Mouse (Mus musculus) forebrain, embryonic 11.5 days (tissue): ENCODE measurements around the gene Ola1. TPM values are rescaled to one million over a fixed set of nuclear protein-coding genes. Genes with fewer than 3 reads are reported as not detected.

ENCODE experiments used
- ATAC-seq: fragments of 200-750 bp; cut with Nextera tagmentation; replicated peaks from 2 replicates; pipeline ENCODE4 v1.8.0; 2017; ENCODE audit warnings: moderate TSS enrichment; ENCODE audit not compliant: low FRiP score
- DNase-seq: peaks from one replicate; pipeline ENCODE4 v3.0.0-alpha.2; 2017; ENCODE audit warnings: low spot score
- H3K27ac ChIP-seq: fragments of 300-500 bp; sonication (generic); 2 replicates; pipeline ENCODE4 v1.5.1; 2014; ENCODE audit warnings: low read depth, low read length
- H3K27me3 ChIP-seq: fragments of 300-500 bp; sonication (generic); 2 replicates; pipeline ENCODE4 v1.6.1; 2014; ENCODE audit warnings: mild to moderate bottlenecking, low read length, mixed read lengths; ENCODE audit not compliant: control insufficient read depth, insufficient read depth
- H3K36me3 ChIP-seq: fragments of 300-500 bp; sonication (generic); 2 replicates; pipeline ENCODE4 v1.6.1; 2014; ENCODE audit warnings: mild to moderate bottlenecking, low read length, moderate library complexity, mixed read lengths; ENCODE audit not compliant: control insufficient read depth, insufficient read depth
- H3K4me1 ChIP-seq: fragments of 300-500 bp; sonication (generic); replicated peaks from 2 replicates; pipeline ENCODE4 v1.6.1; 2014; ENCODE audit warnings: low read length, mixed read lengths; ENCODE audit not compliant: control insufficient read depth, insufficient read depth
- H3K4me2 ChIP-seq: fragments of 300-500 bp; sonication (generic); 2 replicates; pipeline ENCODE4 v1.6.1; 2014; ENCODE audit warnings: low read depth, mild to moderate bottlenecking, low read length, moderate library complexity, mixed read lengths; ENCODE audit not compliant: severe bottlenecking
- H3K4me3 ChIP-seq: fragments of 300-500 bp; sonication (generic); 2 replicates; pipeline ENCODE4 v1.5.1; 2014; ENCODE audit warnings: low read depth, low read length
- H3K9ac ChIP-seq: fragments of 300-500 bp; sonication (generic); 2 replicates; pipeline ENCODE4 v1.6.1; 2014; ENCODE audit warnings: low read length
- H3K9me3 ChIP-seq: fragments of 300-500 bp; sonication (generic); 2 replicates; pipeline ENCODE4 v1.6.1; 2016; ENCODE audit warnings: low read length, mixed read lengths; ENCODE audit not compliant: control insufficient read depth
- WGBS: fragments of 180-500 bp; shearing (Covaris S2); extraction: QIAGEN DNeasy Blood & Tissue Kit; methylation state at CpG from one replicate; pipeline ENCODE4 v1.1.7; 2014; 5-methylcytosine and 5-hydroxymethylcytosine counted together
- polyA plus RNA-seq: library from polyadenylated mRNA; unstranded; fragments of >200 nt; fragmentation: Nextera tagmentation; extraction: Ambion mirVana; gene quantifications from 2 replicates; pipeline ENCODE4 v1.2.1, GENCODE M21; 2014

Gene Ola1
- polyA plus RNA-seq, 1 experiment from 2014 or later: 110 TPM

GRCm38 (mm10) chr2:73142832-73143470 lies 75.8 kb downstream of the Ola1 start:
- peaks cover 10% of the 10 kb centered on the region; the same call in 1 of the 2 replicates for H3K4me1 ChIP-seq
- H3K9ac ChIP-seq: no peak overlapping the region
- peak overlapping the region; percentile 60; the same call in 1 of the 2 replicates for H3K27ac ChIP-seq
- ATAC-seq (peak; percentile 78), DNase-seq (peak; percentile 72)
- no peak overlapping the region for H3K4me2 ChIP-seq
- H3K9me3 ChIP-seq: no peaks in the 10 kb centered on the region
- no peak overlapping the region for H3K4me3 ChIP-seq
- no peaks in the 10 kb centered on the region; the same call in 1 of the 2 replicates for H3K27me3 ChIP-seq
- 9% methylated on average over 7 of the region's 7 CpGs for WGBS
- H3K36me3 ChIP-seq: no peaks in the 10 kb centered on the region

DNA sequence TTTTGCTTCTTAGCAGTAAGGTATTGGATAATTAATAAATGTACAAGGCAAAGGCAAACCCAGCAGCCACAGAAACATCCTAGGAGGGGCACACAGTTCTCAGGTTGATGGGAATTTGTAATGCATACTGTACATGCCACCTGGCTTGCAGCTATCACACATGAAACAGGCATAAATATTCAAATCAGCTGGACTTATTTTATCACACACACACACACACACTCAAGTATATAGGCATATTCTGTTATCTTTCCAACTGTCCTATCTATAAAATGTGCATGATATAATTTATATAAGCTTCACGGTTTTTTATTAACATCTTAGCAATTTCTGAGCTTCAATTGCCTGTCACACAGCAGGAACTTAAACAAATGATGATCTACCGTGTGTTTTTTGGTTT lies 85.8 kb downstream of the Ola1 start:
- WGBS: 97% methylated on average over 2 of the region's 2 CpGs
- no peak overlapping the region for H3K9ac ChIP-seq
- no peak overlapping the region for H3K27ac ChIP-seq
- no peaks in the 10 kb centered on the region for H3K27me3 ChIP-seq
- no peaks in the 10 kb centered on the region for H3K9me3 ChIP-seq
- no peak overlapping the region for H3K4me2 ChIP-seq
- H3K4me3 ChIP-seq: no peak overlapping the region
- H3K36me3 ChIP-seq: no peaks in the 10 kb centered on the region
- DNase-seq: no peak
- no peak for ATAC-seq
- H3K4me1 ChIP-seq: no peaks in the 10 kb centered on the region

GRCm38 (mm10) chr2:73127686-73128085 lies 91.0 kb downstream of the Ola1 start:
- no peak for ATAC-seq
- H3K4me3 ChIP-seq: no peak overlapping the region
- 86% methylated on average over 1 of the region's 1 CpGs for WGBS
- H3K4me2 ChIP-seq: no peak overlapping the region
- no peak overlapping the region for H3K9ac ChIP-seq
- DNase-seq: no peak
- no peaks in the 10 kb centered on the region for H3K36me3 ChIP-seq
- H3K4me1 ChIP-seq: no peaks in the 10 kb centered on the region
- H3K27ac ChIP-seq: no peak overlapping the region
- no peaks in the 10 kb centered on the region for H3K9me3 ChIP-seq
- no peaks in the 10 kb centered on the region for H3K27me3 ChIP-seq

DNA sequence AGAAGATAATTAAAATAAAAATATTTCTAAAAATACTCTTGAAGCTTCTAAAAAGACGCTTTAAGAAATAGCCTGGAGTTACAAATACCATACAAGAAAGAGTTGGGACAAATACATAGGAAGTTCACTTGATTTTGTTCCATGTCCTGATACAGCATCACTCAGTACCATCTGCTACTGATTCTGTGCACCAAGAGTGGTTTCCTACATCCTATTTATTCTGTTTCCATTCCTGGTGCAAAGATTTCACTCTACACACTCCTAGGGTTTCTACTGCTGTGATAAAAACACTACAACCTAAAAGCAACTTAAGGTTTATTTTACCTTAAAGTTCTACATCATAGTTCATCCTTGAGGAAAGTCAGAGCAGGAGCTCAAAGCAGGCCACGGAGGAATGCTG lies 99.9 kb downstream of the Ola1 start:
- WGBS: 88% methylated on average over 2 of the region's 2 CpGs
- DNase-seq (no peak), ATAC-seq (no peak)
- no peaks in the 10 kb centered on the region for H3K27me3 ChIP-seq
- no peaks in the 10 kb centered on the region for H3K4me1 ChIP-seq
- no peak overlapping the region for H3K9ac ChIP-seq
- no peak overlapping the region for H3K4me2 ChIP-seq
- no peaks in the 10 kb centered on the region for H3K36me3 ChIP-seq
- H3K27ac ChIP-seq: no peak overlapping the region
- H3K9me3 ChIP-seq: no peaks in the 10 kb centered on the region
- H3K4me3 ChIP-seq: no peak overlapping the region

GRCm38 (mm10) chr2:73107089-73107488 lies 111.6 kb downstream of the Ola1 start:
- no peak for DNase-seq
- Histone ChIP-seq H3K27me3 (no peaks in the 10 kb centered on the region), H3K4me1 (no peaks in the 10 kb centered on the region)

DNA sequence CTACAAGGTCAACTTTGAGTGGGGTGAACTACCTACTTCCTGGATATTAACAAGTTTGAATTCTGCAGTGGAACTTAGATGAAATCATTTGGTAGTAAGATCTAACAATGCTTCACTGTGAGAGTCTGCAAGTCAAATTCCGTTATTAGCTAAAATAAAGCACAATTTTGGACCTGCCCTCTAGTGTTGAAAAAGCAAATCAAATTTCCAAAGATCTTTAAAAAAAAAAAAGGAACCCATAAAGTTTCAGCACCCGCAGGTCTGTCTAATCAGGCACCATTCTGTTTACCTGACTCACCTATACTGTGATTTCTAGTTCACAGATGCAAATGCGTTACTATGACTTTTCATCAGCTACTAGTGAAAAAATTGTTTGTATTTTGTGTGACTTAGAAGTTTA lies 122.2 kb downstream of the Ola1 start:
- no peaks in the 10 kb centered on the region for H3K27me3 ChIP-seq
- H3K9me3 ChIP-seq: no peaks in the 10 kb centered on the region
- ATAC-seq (no peak), DNase-seq (no peak)
- 88% methylated on average over 3 of the region's 3 CpGs for WGBS
- no peaks in the 10 kb centered on the region for H3K36me3 ChIP-seq
- H3K9ac ChIP-seq: no peak overlapping the region
- no peak overlapping the region for H3K4me3 ChIP-seq
- H3K4me2 ChIP-seq: no peak overlapping the region
- no peak overlapping the region for H3K27ac ChIP-seq
- no peaks in the 10 kb centered on the region for H3K4me1 ChIP-seq

More at GRCm38 (mm10) chr2:73107089-73107488, 111.6 kb downstream of the Ola1 start:
- Histone ChIP-seq H3K4me3 (no peak overlapping the region), H3K9me3 (no peaks in the 10 kb centered on the region), H3K9ac (no peak overlapping the region), H3K36me3 (no peaks in the 10 kb centered on the region), H3K4me2 (no peak overlapping the region), H3K27ac (no peak overlapping the region)
- ATAC-seq: no peak
- WGBS: 89% methylated on average over 5 of the region's 5 CpGs

GRCm38 (mm10) chr2:73095300-73095699 lies 123.4 kb downstream of the Ola1 start:
- Histone ChIP-seq H3K4me2 (no peak overlapping the region), H3K36me3 (no peaks in the 10 kb centered on the region), H3K4me1 (no peaks in the 10 kb centered on the region), H3K4me3 (no peak overlapping the region), H3K9ac (no peak overlapping the region), H3K9me3 (no peaks in the 10 kb centered on the region), H3K27ac (no peak overlapping the region), H3K27me3 (no peaks in the 10 kb centered on the region)
- ATAC-seq (no peak), DNase-seq (no peak)
- WGBS: 81% methylated on average over 2 of the region's 2 CpGs

GRCm38 (mm10) chr2:73093032-73093431 lies 125.7 kb downstream of the Ola1 start:
- no peak overlapping the region for H3K4me3 ChIP-seq
- H3K36me3 ChIP-seq: no peaks in the 10 kb centered on the region
- H3K4me2 ChIP-seq: no peak overlapping the region
- H3K4me1 ChIP-seq: no peaks in the 10 kb centered on the region
- WGBS: 78% methylated on average over 6 of the region's 6 CpGs
- H3K9me3 ChIP-seq: no peaks in the 10 kb centered on the region
- no peaks in the 10 kb centered on the region for H3K27me3 ChIP-seq
- no peak overlapping the region for H3K27ac ChIP-seq
- no peak overlapping the region for H3K9ac ChIP-seq
- ATAC-seq (no peak), DNase-seq (no peak)

GRCm38 (mm10) chr2:73091302-73091701 lies 127.4 kb downstream of the Ola1 start:
- no peak overlapping the region for H3K4me3 ChIP-seq
- WGBS: 94% methylated on average over 8 of the region's 8 CpGs
- H3K36me3 ChIP-seq: no peaks in the 10 kb centered on the region
- DNase-seq: no peak
- no peak overlapping the region for H3K4me2 ChIP-seq
- H3K4me1 ChIP-seq: no peaks in the 10 kb centered on the region
- no peak for ATAC-seq
- no peaks in the 10 kb centered on the region for H3K9me3 ChIP-seq
- H3K9ac ChIP-seq: no peak overlapping the region
- no peaks in the 10 kb centered on the region for H3K27me3 ChIP-seq
- no peak overlapping the region for H3K27ac ChIP-seq
